ENCODE assay signal across 11 mouse cellular contexts in genomic region chr12:5101411-5102024, GRCm38 (mm10).
DNase-seq lines count a peak whose midpoint lies in the region; ATAC-seq and TF ChIP-seq lines count a peak whose summit lies in the region.
"Had no signal": no experiment of that assay in that cellular context is flagged by ENCODE, and none has a peak within 500 bp of the region (broad histone marks: within the 10 kb centered on the region; RNA-seq: fewer than 3 reads in every experiment).

No protein-coding gene starts in this region.

- TF ChIP-seq CTCF in stomach, postnatal 0 days (IDR thresholded peaks at IDR 0.05; ENCODE audit: low read depth) = no peak
- TF ChIP-seq CTCF in kidney, postnatal 0 days (IDR thresholded peaks at IDR 0.05; ENCODE audit: low read depth) = no peak
- no peak for TF ChIP-seq CTCF in layer of hippocampus, adult 2 months (conservative IDR thresholded peaks at IDR 0.05)

- no peak overlapping the region for H3K27ac ChIP-seq in hindbrain, embryonic 12.5 days
- no peak overlapping the region for H3K27ac ChIP-seq in hindbrain, embryonic 10.5 days
- H3K27ac ChIP-seq in stomach, embryonic 15.5 days = no peak overlapping the region
- no peak overlapping the region for H3K27ac ChIP-seq in stomach, postnatal 0 days (replicated peaks)
- no peak overlapping the region for H3K27ac ChIP-seq in kidney, postnatal 0 days
- H3K27ac ChIP-seq in layer of hippocampus, adult 2 months = no peak overlapping the region
- H3K27ac ChIP-seq: liver, embryonic 12.5 days had no signal

- H3K27me3 ChIP-seq in hindbrain, embryonic 12.5 days = no peaks in the 10 kb centered on the region
- H3K27me3 ChIP-seq in hindbrain, embryonic 10.5 days (ENCODE audit: insufficient read depth, poor library complexity, severe bottlenecking) = no peaks in the 10 kb centered on the region
- no peaks in the 10 kb centered on the region for H3K27me3 ChIP-seq in stomach, embryonic 15.5 days (replicated peaks)
- H3K27me3 ChIP-seq in stomach, postnatal 0 days (ENCODE audit: control insufficient read depth, insufficient read depth, low read length) = no peaks in the 10 kb centered on the region
- H3K27me3 ChIP-seq in kidney, postnatal 0 days (ENCODE audit: insufficient read depth, low read length) = no peaks in the 10 kb centered on the region
- H3K27me3 ChIP-seq: liver, embryonic 12.5 days had no signal

- no peaks in the 10 kb centered on the region for H3K9me3 ChIP-seq in hindbrain, embryonic 12.5 days (replicated peaks)
- H3K9me3 ChIP-seq in hindbrain, embryonic 10.5 days = no peaks in the 10 kb centered on the region
- no peaks in the 10 kb centered on the region for H3K9me3 ChIP-seq in stomach, embryonic 15.5 days
- H3K9me3 ChIP-seq in stomach, postnatal 0 days (ENCODE audit: control insufficient read depth, low read length) = no peaks in the 10 kb centered on the region
- H3K9me3 ChIP-seq in kidney, postnatal 0 days (replicated peaks; ENCODE audit: low read length) = no peaks in the 10 kb centered on the region
- H3K9me3 ChIP-seq: liver, embryonic 12.5 days had no signal

- no peak overlapping the region for H3K4me2 ChIP-seq in hindbrain, embryonic 12.5 days (replicated peaks)
- no peak overlapping the region for H3K4me2 ChIP-seq in stomach, embryonic 15.5 days
- no peak overlapping the region for H3K4me2 ChIP-seq in stomach, postnatal 0 days (replicated peaks; ENCODE audit: low read depth)
- no peak overlapping the region for H3K4me2 ChIP-seq in kidney, postnatal 0 days (ENCODE audit: low read length)
- H3K4me2 ChIP-seq: liver, embryonic 12.5 days had no signal

- peaks cover 6% of the 10 kb centered on the region; the same call in 1 of the 2 replicates for H3K4me1 ChIP-seq in hindbrain, embryonic 12.5 days
- no peaks in the 10 kb centered on the region for H3K4me1 ChIP-seq in hindbrain, embryonic 10.5 days (replicated peaks)
- H3K4me1 ChIP-seq in stomach, embryonic 15.5 days = no peaks in the 10 kb centered on the region
- H3K4me1 ChIP-seq in stomach, postnatal 0 days (replicated peaks; ENCODE audit: control insufficient read depth, insufficient read depth) = no peaks in the 10 kb centered on the region
- H3K4me1 ChIP-seq in kidney, postnatal 0 days (replicated peaks; ENCODE audit: insufficient read depth, low read length) = no peaks in the 10 kb centered on the region
- H3K4me1 ChIP-seq: liver, embryonic 12.5 days had no signal

- 75% methylated on average over 13 of the region's 13 CpGs for WGBS in hindbrain, embryonic 12.5 days
- WGBS in hindbrain, embryonic 10.5 days = 83% methylated on average over 13 of the region's 13 CpGs
- 50% methylated on average over 13 of the region's 13 CpGs for WGBS in stomach, embryonic 15.5 days
- 52% methylated on average over 13 of the region's 13 CpGs for WGBS in stomach, postnatal 0 days
- WGBS in kidney, postnatal 0 days = 36% methylated on average over 13 of the region's 13 CpGs

- peak; percentile 55; the same call in 1 of the 2 replicates for ATAC-seq in hindbrain, embryonic 12.5 days (ENCODE audit: low FRiP score)
- 0 out of 2 replicates have a peak, but pooled peaks have one; percentile 35 for ATAC-seq in stomach, embryonic 15.5 days (ENCODE audit: insufficient read depth, low FRiP score, low read depth)
- no peak for ATAC-seq in stomach, postnatal 0 days (ENCODE audit: low FRiP score, low TSS enrichment)
- ATAC-seq in kidney, postnatal 0 days (replicated peaks; ENCODE audit: low FRiP score, low read depth) = 0 out of 2 replicates have a peak, but pooled peaks have one; percentile 35
- ATAC-seq in CD4-positive, CD25-positive, alpha-beta regulatory T cell, adult 4 months = no peak
- ATAC-seq: liver, embryonic 12.5 days had no signal

- H3K9ac ChIP-seq in hindbrain, embryonic 12.5 days = no peak overlapping the region
- H3K9ac ChIP-seq in stomach, embryonic 15.5 days = no peak overlapping the region
- no peak overlapping the region for H3K9ac ChIP-seq in stomach, postnatal 0 days (ENCODE audit: low read length)
- no peak overlapping the region for H3K9ac ChIP-seq in kidney, postnatal 0 days (ENCODE audit: low read depth, low read length)
- H3K9ac ChIP-seq: liver, embryonic 12.5 days had no signal

- peaks cover 3% of the 10 kb centered on the region; the same call in 1 of the 2 replicates for H3K36me3 ChIP-seq in hindbrain, embryonic 12.5 days
- 0 out of 2 replicates have a peak, but pooled peaks cover 4% of the 10 kb centered on the region for H3K36me3 ChIP-seq in hindbrain, embryonic 10.5 days
- no peaks in the 10 kb centered on the region for H3K36me3 ChIP-seq in stomach, embryonic 15.5 days
- H3K36me3 ChIP-seq in stomach, postnatal 0 days (ENCODE audit: control insufficient read depth, insufficient read depth, low read length) = no peaks in the 10 kb centered on the region
- H3K36me3 ChIP-seq in kidney, postnatal 0 days (ENCODE audit: insufficient read depth, low read length) = no peaks in the 10 kb centered on the region
- H3K36me3 ChIP-seq: liver, embryonic 12.5 days had no signal

- no peak overlapping the region for H3K4me3 ChIP-seq in hindbrain, embryonic 12.5 days
- H3K4me3 ChIP-seq in hindbrain, embryonic 10.5 days = no peak overlapping the region
- H3K4me3 ChIP-seq in stomach, embryonic 15.5 days (replicated peaks) = no peak overlapping the region
- H3K4me3 ChIP-seq in stomach, postnatal 0 days (ENCODE audit: low read depth, low read length) = no peak overlapping the region
- no peak overlapping the region for H3K4me3 ChIP-seq in kidney, postnatal 0 days (replicated peaks; ENCODE audit: low read depth, low read length)
- H3K4me3 ChIP-seq in layer of hippocampus, adult 2 months = no peak overlapping the region
- H3K4me3 ChIP-seq: liver, embryonic 12.5 days; myocyte had no signal

- TF ChIP-seq EP300 in stomach, postnatal 0 days (optimal IDR thresholded peaks at IDR 0.05) = no peak

- DNase-seq in hindbrain, embryonic 10.5 days (ENCODE audit: low spot score) = no peak
- DNase-seq in stomach, postnatal 0 days (ENCODE audit: low spot score) = no peak
- no peak for DNase-seq in kidney, postnatal 0 days (ENCODE audit: low spot score)
- DNase-seq in layer of hippocampus, adult 2 months (ENCODE audit: low spot score in 2 of 2) = no peak
- no peak for DNase-seq in layer of hippocampus, adult 8-10 months (ENCODE audit: low spot score in 2 of 2)
- DNase-seq: heart, adult 18-20 months had no signal

Comparison
In these comparisons a context has a peak if more than half of its experiments do, and no peak if none do; other contexts are left out.
1. ATAC-seq: peak in hindbrain, embryonic 12.5 days (single experiment), stomach, embryonic 15.5 days (single experiment) and kidney, postnatal 0 days (single experiment); none in stomach, postnatal 0 days (single experiment) and CD4-positive, CD25-positive, alpha-beta regulatory T cell, adult 4 months (single experiment).